Mouse (Mus musculus) limb, embryonic 14.5 days (tissue): ENCODE measurements around the gene Igf2bp3. TPM values are rescaled to one million over a fixed set of nuclear protein-coding genes. Genes with fewer than 3 reads are reported as not detected.

Source experiments
- ATAC-seq: fragments of 200-750 bp; cut with Nextera tagmentation; 2 replicates; pipeline ENCODE4 v1.8.0; 2017; ENCODE audit warnings: low read depth, moderate number of reproducible peaks, moderate TSS enrichment; ENCODE audit not compliant: low FRiP score
- DNase-seq: peaks from one replicate; pipeline ENCODE4 v3.0.0-alpha.2; 2015; ENCODE audit warnings: low spot score
- H3K27ac ChIP-seq: fragments of 300-500 bp; sonication (generic); replicated peaks from 2 replicates; pipeline ENCODE4 v1.5.1; 2014; ENCODE audit warnings: low read depth, mild to moderate bottlenecking, low read length, moderate library complexity, mixed read lengths
- H3K27me3 ChIP-seq: fragments of 300-500 bp; sonication (generic); 2 replicates; pipeline ENCODE4 v1.6.1; 2014; ENCODE audit warnings: low read length, mixed read lengths; ENCODE audit not compliant: control insufficient read depth, insufficient read depth
- H3K36me3 ChIP-seq: fragments of 300-500 bp; sonication (generic); 2 replicates; pipeline ENCODE4 v1.6.1; 2014; ENCODE audit warnings: mild to moderate bottlenecking, low read length, moderate library complexity, mixed read lengths; ENCODE audit not compliant: control insufficient read depth, insufficient read depth
- H3K4me1 ChIP-seq: fragments of 300-500 bp; sonication (generic); 2 replicates; pipeline ENCODE4 v1.6.1; 2014; ENCODE audit warnings: antibody characterized with exemption, low read length, mixed read lengths; ENCODE audit not compliant: control insufficient read depth, insufficient read depth
- H3K4me2 ChIP-seq: fragments of 300-500 bp; sonication (generic); replicated peaks from 2 replicates; pipeline ENCODE4 v1.6.1; 2014; ENCODE audit warnings: low read depth, mild to moderate bottlenecking, low read length, moderate library complexity; ENCODE audit not compliant: severe bottlenecking
- H3K4me3 ChIP-seq: fragments of 300-500 bp; sonication (generic); replicated peaks from 2 replicates; pipeline ENCODE4 v1.5.1; 2014; ENCODE audit warnings: low read length
- H3K9ac ChIP-seq: fragments of 300-500 bp; sonication (generic); 2 replicates; pipeline ENCODE4 v1.6.1; 2014; ENCODE audit warnings: mild to moderate bottlenecking, low read depth, low read length, moderate library complexity; ENCODE audit not compliant: severe bottlenecking
- H3K9me3 ChIP-seq: fragments of 300-500 bp; sonication (generic); 2 replicates; pipeline ENCODE4 v1.6.1; 2016; ENCODE audit warnings: low read length; ENCODE audit not compliant: control insufficient read depth
- POLR2A ChIP-seq: fragments of 200-500 bp; IDR thresholded peaks from 2 replicates; pipeline ENCODE4 v1.8.0; 2012; ENCODE audit warnings: inconsistent platforms, mild to moderate bottlenecking, moderate library complexity, borderline replicate concordance; ENCODE audit not compliant: insufficient read depth, insufficient read length; ENCODE audit errors: extremely low read depth
- WGBS: fragments of 180-500 bp; shearing (Covaris S2); extraction: QIAGEN DNeasy Blood & Tissue Kit; methylation state at CpG from one replicate; pipeline ENCODE4 v1.1.7; 2014; 5-methylcytosine and 5-hydroxymethylcytosine counted together
- polyA plus RNA-seq, 2 experiments: library from polyadenylated mRNA; depleted of rRNA in 1 of 2; stranded (reverse) in 1 of 2; unstranded in 1 of 2; fragments of >200 nt; fragmentation: Nextera tagmentation in 1 of 2; extraction: Ambion mirVana in 1 of 2; gene quantifications; 2 replicates each; pipeline versions ENCODE4 v1.2.1 to v1.2.3; 2012 to 2014

Gene Igf2bp3
- polyA plus RNA-seq, 2 experiments: 34.6 to 60.8 TPM

GRCm38 (mm10) chr6:49165101-49165500 is 49.7 kb downstream of the Igf2bp3 start:
- no peak overlapping the region for H3K27ac ChIP-seq
- H3K4me1 ChIP-seq: peaks cover 10% of the 10 kb centered on the region; the same call in 1 of the 2 replicates
- no peak overlapping the region for H3K4me3 ChIP-seq
- no peak for ATAC-seq
- TF ChIP-seq POLR2A: no peak
- no peak overlapping the region for H3K4me2 ChIP-seq
- peaks cover 10% of the 10 kb centered on the region; the same call in 1 of the 2 replicates for H3K36me3 ChIP-seq
- no peaks in the 10 kb centered on the region for H3K9me3 ChIP-seq
- no peak for DNase-seq
- 48% methylated on average over 6 of the region's 6 CpGs for WGBS
- H3K9ac ChIP-seq: no peak overlapping the region
- H3K27me3 ChIP-seq: no peaks in the 10 kb centered on the region

DNA sequence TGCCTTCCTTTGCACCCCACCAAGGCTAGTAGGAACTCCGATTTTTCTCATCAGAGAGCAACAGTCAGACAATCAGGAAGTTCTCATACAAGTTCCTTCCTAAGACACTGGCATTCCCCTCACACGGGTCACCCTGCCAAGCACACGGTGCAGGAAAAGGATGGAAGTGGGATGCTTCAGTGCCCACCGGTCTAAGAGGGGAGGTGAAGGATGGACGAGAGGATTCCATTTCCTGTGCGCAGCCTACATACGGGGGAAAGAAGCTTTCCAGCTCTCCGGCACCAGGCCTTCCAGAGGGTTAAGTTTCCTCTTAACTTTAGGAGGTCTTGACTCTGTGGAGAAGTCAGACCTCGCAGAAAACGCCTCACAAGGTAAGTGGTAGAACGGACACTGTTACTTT is 50.1 kb downstream of the Igf2bp3 start:
- Histone ChIP-seq H3K27me3 (no peaks in the 10 kb centered on the region), H3K4me2 (no peak overlapping the region), H3K4me1 (peaks cover 10% of the 10 kb centered on the region; the same call in 1 of the 2 replicates), H3K27ac (no peak overlapping the region), H3K9me3 (no peaks in the 10 kb centered on the region), H3K9ac (no peak overlapping the region), H3K36me3 (peaks cover 10% of the 10 kb centered on the region; the same call in 1 of the 2 replicates), H3K4me3 (no peak overlapping the region)
- DNase-seq (no peak), ATAC-seq (no peak)
- WGBS: 82% methylated on average over 11 of the region's 11 CpGs
- no peak for TF ChIP-seq POLR2A

DNA sequence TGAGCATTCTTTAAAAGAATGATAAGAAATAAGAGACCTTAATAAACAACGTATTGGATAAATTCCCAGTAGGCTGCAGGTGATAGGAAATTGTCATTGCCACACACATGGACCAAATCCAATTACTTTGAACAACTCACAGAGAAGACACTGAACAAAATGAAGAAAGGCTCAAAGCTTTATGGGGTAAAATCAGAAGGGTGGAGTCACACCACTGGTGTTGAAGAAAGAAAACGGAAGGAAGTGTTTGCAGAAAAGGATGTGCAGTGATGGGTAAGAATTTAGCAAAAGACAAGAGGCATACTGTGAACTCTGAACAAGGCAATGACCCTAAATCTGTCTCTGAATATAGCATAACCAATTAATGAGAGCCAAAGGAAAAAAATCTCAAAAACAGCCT is 54.8 kb downstream of the Igf2bp3 start:
- no peak for TF ChIP-seq POLR2A
- Histone ChIP-seq H3K9me3 (no peaks in the 10 kb centered on the region), H3K4me3 (no peak overlapping the region), H3K4me1 (no peaks in the 10 kb centered on the region; the same call in 1 of the 2 replicates), H3K36me3 (no peaks in the 10 kb centered on the region), H3K27me3 (no peaks in the 10 kb centered on the region), H3K4me2 (no peak overlapping the region), H3K9ac (no peak overlapping the region), H3K27ac (no peak overlapping the region)
- 77% methylated on average over 2 of the region's 2 CpGs for WGBS
- ATAC-seq: no peak
- no peak for DNase-seq

- ATAC-seq (no peak), DNase-seq (no peak)
- no peaks in the 10 kb centered on the region for H3K4me1 ChIP-seq
- no peak overlapping the region for H3K9ac ChIP-seq
- H3K9me3 ChIP-seq: no peaks in the 10 kb centered on the region
- no peak for TF ChIP-seq POLR2A
- WGBS: 84% methylated on average over 3 of the region's 3 CpGs
- H3K27me3 ChIP-seq: no peaks in the 10 kb centered on the region
- H3K4me2 ChIP-seq: no peak overlapping the region
- no peak overlapping the region for H3K27ac ChIP-seq
- H3K4me3 ChIP-seq: no peak overlapping the region
- H3K36me3 ChIP-seq: no peaks in the 10 kb centered on the region
Measured at GRCm38 (mm10) chr6:49156826-49157175, 58.0 kb downstream of the Igf2bp3 start.

DNA sequence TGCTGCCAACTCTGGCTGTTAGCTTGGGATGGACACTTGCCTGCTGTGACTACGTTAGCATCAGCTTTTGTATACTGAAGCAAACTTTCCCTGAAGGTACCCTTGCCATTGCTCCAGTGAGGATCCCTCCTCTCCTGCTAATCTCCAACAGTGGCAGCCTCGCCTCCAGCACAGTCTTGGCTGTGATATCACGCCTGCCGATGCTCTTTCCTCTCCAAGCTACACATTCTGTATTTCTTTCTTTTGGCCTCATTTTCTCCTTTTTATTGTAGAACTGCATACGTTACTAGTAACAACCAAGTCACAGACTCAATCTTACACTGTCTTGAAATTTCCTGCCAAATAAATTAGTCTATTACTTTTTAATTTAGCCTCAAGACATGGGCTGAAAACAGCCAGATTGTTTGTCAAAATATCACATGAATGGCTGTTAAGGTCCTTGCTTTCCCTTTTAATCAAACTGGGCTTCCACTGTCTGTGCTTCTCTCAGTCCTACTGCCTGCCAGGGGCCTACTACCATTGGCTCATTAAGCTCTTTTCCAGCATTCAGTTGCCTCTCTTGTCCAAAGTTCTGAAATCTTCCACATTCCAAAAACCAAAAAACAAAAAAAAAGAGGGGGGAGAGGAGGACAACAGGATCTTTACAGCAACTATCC is 58.5 kb downstream of the Igf2bp3 start:
- no peaks in the 10 kb centered on the region for H3K36me3 ChIP-seq
- no peak overlapping the region for H3K4me2 ChIP-seq
- H3K27me3 ChIP-seq: no peaks in the 10 kb centered on the region
- DNase-seq (no peak), ATAC-seq (no peak)
- H3K27ac ChIP-seq: no peak overlapping the region
- no peak for TF ChIP-seq POLR2A
- WGBS: 84% methylated on average over 5 of the region's 5 CpGs
- no peak overlapping the region for H3K9ac ChIP-seq
- H3K4me3 ChIP-seq: no peak overlapping the region
- H3K4me1 ChIP-seq: no peaks in the 10 kb centered on the region
- H3K9me3 ChIP-seq: no peaks in the 10 kb centered on the region
